ENCODE assay signal across 9 mouse cellular contexts in genomic region chr14:50061590-50061954, GRCm38 (mm10). TPM values are rescaled to one million over a fixed set of nuclear protein-coding genes. Genes with fewer than 3 reads are reported as not detected.
DNase-seq lines count a peak whose midpoint lies in the region; ATAC-seq and TF ChIP-seq lines count a peak whose summit lies in the region.
"Had no signal": no experiment of that assay in that cellular context is flagged by ENCODE, and none has a peak within 500 bp of the region (broad histone marks: within the 10 kb centered on the region; RNA-seq: fewer than 3 reads in every experiment).

No protein-coding gene starts in this region.

- no peak for TF ChIP-seq EP300 in heart, adult 2 months (IDR thresholded peaks at IDR 0.05; ENCODE audit: insufficient read depth, low read depth, low read length)

- WGBS in heart, adult 2 months, result under 1% methylated on average over 13 of the region's 13 CpGs
- WGBS in spleen, adult 2 months, result 1% methylated on average over 11 of the region's 13 CpGs
- WGBS in hindbrain, embryonic 15.5 days, result under 1% methylated on average over 13 of the region's 13 CpGs
- under 1% methylated on average over 13 of the region's 13 CpGs for WGBS in midbrain, embryonic 10.5 days

- no peak overlapping the region; the same call in 1 of the 2 replicates for H3K9ac ChIP-seq in heart, adult 2 months (ENCODE audit: low read depth, low read length)
- H3K9ac ChIP-seq in hindbrain, embryonic 15.5 days, result peak overlapping the region; percentile 69

- H3K27me3 ChIP-seq in heart, adult 2 months (ENCODE audit: control insufficient read depth, insufficient read depth, low read length), result no peaks in the 10 kb centered on the region
- H3K27me3 ChIP-seq in spleen, adult 2 months (ENCODE audit: control insufficient read depth, insufficient read depth, low read length), result 0 out of 2 replicates have a peak, but pooled peaks cover 3% of the 10 kb centered on the region
- H3K27me3 ChIP-seq in hindbrain, embryonic 15.5 days, result 0 out of 2 replicates have a peak, but pooled peaks cover 2% of the 10 kb centered on the region
- peaks cover 8% of the 10 kb centered on the region; the same call in 1 of the 2 replicates for H3K27me3 ChIP-seq in midbrain, embryonic 10.5 days (ENCODE audit: low read depth, poor library complexity, severe bottlenecking)
- H3K27me3 ChIP-seq: CH12.LX had no signal

- H3K4me1 ChIP-seq in heart, adult 2 months (ENCODE audit: control insufficient read depth, insufficient read depth, low read length), result no peaks in the 10 kb centered on the region
- H3K4me1 ChIP-seq in spleen, adult 2 months (ENCODE audit: control insufficient read depth, insufficient read depth, insufficient read length), result 0 out of 2 replicates have a peak, but pooled peaks cover 2% of the 10 kb centered on the region
- H3K4me1 ChIP-seq in hindbrain, embryonic 15.5 days (replicated peaks), result peaks cover 6% of the 10 kb centered on the region; the same call in 1 of the 2 replicates
- H3K4me1 ChIP-seq in midbrain, embryonic 10.5 days, result peaks cover 6% of the 10 kb centered on the region

- H3K79me2 ChIP-seq in heart, adult 2 months (replicated peaks; ENCODE audit: control insufficient read depth, insufficient read depth, low read length), result no peaks in the 10 kb centered on the region

- no peak for TF ChIP-seq CTCF in heart, adult 2 months (IDR thresholded peaks at IDR 0.05)
- no peak for TF ChIP-seq CTCF in spleen, adult 2 months (IDR thresholded peaks at IDR 0.05; ENCODE audit: extremely low read depth, insufficient read depth, insufficient read length, insufficient replicate concordance)

- no peak overlapping the region for H3K27ac ChIP-seq in heart, adult 2 months
- H3K27ac ChIP-seq in spleen, adult 2 months (ENCODE audit: insufficient read depth, low read length), result no peak overlapping the region
- peak overlapping the region; percentile 87 for H3K27ac ChIP-seq in hindbrain, embryonic 15.5 days (replicated peaks)
- H3K27ac ChIP-seq in midbrain, embryonic 10.5 days (replicated peaks), result peak overlapping the region; percentile 94

- no peaks in the 10 kb centered on the region for H3K9me3 ChIP-seq in hindbrain, embryonic 15.5 days
- no peaks in the 10 kb centered on the region for H3K9me3 ChIP-seq in midbrain, embryonic 10.5 days (replicated peaks)

- ATAC-seq in hindbrain, embryonic 15.5 days (ENCODE audit: low FRiP score, low read depth), result peak; percentile 47

- no peaks in the 10 kb centered on the region for H3K36me3 ChIP-seq in heart, adult 2 months (ENCODE audit: control insufficient read depth, insufficient read depth, low read length)
- no peaks in the 10 kb centered on the region for H3K36me3 ChIP-seq in spleen, adult 2 months (ENCODE audit: control insufficient read depth, insufficient read depth, low read length)
- H3K36me3 ChIP-seq in hindbrain, embryonic 15.5 days, result no peaks in the 10 kb centered on the region
- H3K36me3 ChIP-seq in midbrain, embryonic 10.5 days, result no peaks in the 10 kb centered on the region

- peak overlapping the region; percentile 49 for H3K4me3 ChIP-seq in heart, adult 2 months
- peak overlapping the region; percentile 59 for H3K4me3 ChIP-seq in spleen, adult 2 months (ENCODE audit: extremely low read depth, insufficient read depth, insufficient read length)
- H3K4me3 ChIP-seq in hindbrain, embryonic 15.5 days, result peak overlapping the region; percentile 97
- H3K4me3 ChIP-seq in midbrain, embryonic 10.5 days, result peak overlapping the region; percentile 73

- peak overlapping the region; percentile 91 for H3K4me2 ChIP-seq in hindbrain, embryonic 15.5 days

- no peak for TF ChIP-seq POLR2A in heart, adult 2 months (IDR thresholded peaks at IDR 0.05; ENCODE audit: insufficient read depth, low read depth, low read length)
- TF ChIP-seq POLR2A in spleen, adult 2 months (IDR thresholded peaks at IDR 0.05; ENCODE audit: low read depth, low read length), result no peak

- peak in 1 of 2 experiments; percentile 19 for DNase-seq in heart, adult 2 months
- DNase-seq in heart, postnatal 4 days, result no peak
- DNase-seq in spleen, adult 2 months (ENCODE audit: low read depth in 1 of 2, low spot score in 2 of 2), result no peak
- DNase-seq in spleen, postnatal 36 days (ENCODE audit: low spot score in 2 of 2), result no peak
- DNase-seq in midbrain, embryonic 10.5 days (ENCODE audit: low spot score), result no peak
- no peak for DNase-seq in c-Kit-positive CD71-positive TER-119-positive erythroid progenitor cells, embryonic 14.5 days (ENCODE audit: low spot score)
- no peak for DNase-seq in adrenal gland, adult 8-10 months

- intact Hi-C loops in heart, adult 2 months (cut with DNase I), result no loop called here

RNA-seq across cellular contexts. Expression of gene Olfr725, which starts 21.4 kb away (rescaled TPM):
- not detected for total RNA-seq in heart, adult 2 months (2021)
- polyA plus RNA-seq in heart, adult 2 months (2012; rRNA removed), result not detected in 2 replicates
- not detected for total RNA-seq in heart, postnatal 4 days (2021)
- polyA plus RNA-seq in spleen, adult 2 months (2012; rRNA removed), result not detected in 2 replicates
- polyA plus RNA-seq in hindbrain, embryonic 15.5 days (2015; fragmentation: Nextera tagmentation; extraction: Ambion mirVana), result not detected in 2 replicates
- polyA plus RNA-seq in midbrain, embryonic 10.5 days (2016; fragmentation: Nextera tagmentation; extraction: Ambion mirVana), result not detected in 2 replicates
- not detected for total RNA-seq in adrenal gland, adult 8-10 months (2022)
- total RNA-seq: CH12.LX had no signal

RNA-seq across cellular contexts. Expression of gene Olfr726, which starts 29.2 kb away (rescaled TPM):
- not detected for total RNA-seq in heart, adult 2 months (2021)
- not detected in 2 replicates for polyA plus RNA-seq in heart, adult 2 months (2012; rRNA removed)
- not detected for total RNA-seq in heart, postnatal 4 days (2021)
- polyA plus RNA-seq in spleen, adult 2 months (2012; rRNA removed), result not detected in 2 replicates
- not detected in 2 replicates for polyA plus RNA-seq in hindbrain, embryonic 15.5 days (2015; fragmentation: Nextera tagmentation; extraction: Ambion mirVana)
- polyA plus RNA-seq in midbrain, embryonic 10.5 days (2016; fragmentation: Nextera tagmentation; extraction: Ambion mirVana), result not detected in 2 replicates
- not detected for total RNA-seq in adrenal gland, adult 8-10 months (2022)
- total RNA-seq: CH12.LX had no signal

Comparison
In these comparisons a context has a peak if more than half of its experiments do, and no peak if none do; other contexts are left out.
1. H3K27ac ChIP-seq: peak in hindbrain, embryonic 15.5 days (single experiment) and midbrain, embryonic 10.5 days (single experiment); none in heart, adult 2 months (single experiment) and spleen, adult 2 months (single experiment).
2. Peak in every context shown above with its lines, with median percentiles within 50 percentile points of each other: H3K4me3 ChIP-seq.